Mouse (Mus musculus) myocyte (in vitro differentiated cells): ENCODE measurements at regions not wholly inside any gene's neighbourhood (a gene's known extent, or its start where the extent isn't known, plus 50 kb on each side); places are given as distances from the start of the nearest gene placed in this dataset.

Experiments used
- H3K27me3 ChIP-seq: one replicate; pipeline ENCODE4 v1.6.1; 2011; ENCODE audit not compliant: control insufficient read depth, insufficient read depth, insufficient read length
- H3K36me3 ChIP-seq: one replicate; pipeline ENCODE4 v1.6.1; 2011; ENCODE audit not compliant: control insufficient read depth, insufficient read depth
- H3K4me2 ChIP-seq: one replicate; pipeline ENCODE4 v1.6.1; 2011; ENCODE audit warnings: low read depth, control low read depth
- H3K4me3 ChIP-seq: one replicate; pipeline ENCODE4 v1.5.1; 2011; ENCODE audit warnings: mild to moderate bottlenecking, control low read depth, moderate library complexity
- H3K79me2 ChIP-seq: one replicate; pipeline ENCODE4 v1.6.1; 2011; ENCODE audit not compliant: control insufficient read depth, insufficient read depth
- H3ac ChIP-seq: one replicate; pipeline ENCODE4 v1.6.1; 2011; ENCODE audit not compliant: control insufficient read depth, insufficient read length
- CEBPB ChIP-seq: IDR thresholded peaks from 2 replicates; pipeline ENCODE4 v1.6.1; 2011; ENCODE audit warnings: mild to moderate bottlenecking, moderate library complexity; ENCODE audit not compliant: poor library complexity, insufficient read depth, severe bottlenecking
- E2F4 ChIP-seq: IDR thresholded peaks from one replicate; pipeline ENCODE4 v1.6.1; 2011; ENCODE audit warnings: mild to moderate bottlenecking, control low read depth, moderate library complexity; ENCODE audit not compliant: insufficient read depth
- MAX ChIP-seq: IDR thresholded peaks from one replicate; pipeline ENCODE4 v1.6.1; 2011; ENCODE audit warnings: low read depth, mild to moderate bottlenecking, control low read depth
- MYOD1 ChIP-seq, 3 experiments: IDR thresholded peaks; one replicate each; pipeline ENCODE4 v1.6.1; 2011; ENCODE audit warnings: control low read depth in 2 of 3, low read depth in 2 of 3, mild to moderate bottlenecking in 2 of 3, moderate library complexity in 1 of 3; ENCODE audit not compliant: insufficient read length in 2 of 3, control insufficient read depth in 1 of 3
- MYOG ChIP-seq, 3 experiments: IDR thresholded peaks; one replicate each; pipeline ENCODE4 v1.6.1; 2011; ENCODE audit warnings: control low read depth in 2 of 3, low read depth in 2 of 3, mild to moderate bottlenecking in 2 of 3; ENCODE audit not compliant: insufficient read length in 2 of 3, control insufficient read depth in 1 of 3, insufficient read depth in 1 of 3
- POLR2A ChIP-seq: IDR thresholded peaks from one replicate; pipeline ENCODE4 v1.6.1; 2011; ENCODE audit warnings: low read depth, mild to moderate bottlenecking, control low read depth, moderate library complexity; ENCODE audit not compliant: insufficient read length
- POLR2AphosphoS2 ChIP-seq: IDR thresholded peaks from one replicate; pipeline ENCODE4 v1.6.1; 2011; ENCODE audit warnings: low read depth, control low read depth; ENCODE audit not compliant: insufficient read length
- REST ChIP-seq: IDR thresholded peaks from one replicate; pipeline ENCODE4 v1.6.1; 2011; ENCODE audit warnings: mild to moderate bottlenecking, control low read depth, moderate library complexity; ENCODE audit not compliant: insufficient read depth, insufficient read length
- SRF ChIP-seq: IDR thresholded peaks from one replicate; pipeline ENCODE4 v1.6.1; 2011; ENCODE audit warnings: low read depth; ENCODE audit not compliant: control insufficient read depth, insufficient read length
- TCF12 ChIP-seq: IDR thresholded peaks from one replicate; pipeline ENCODE4 v1.6.1; 2011; ENCODE audit warnings: mild to moderate bottlenecking, control low read depth; ENCODE audit not compliant: poor library complexity, insufficient read depth, severe bottlenecking
- TCF3 ChIP-seq: IDR thresholded peaks from one replicate; pipeline ENCODE4 v1.6.1; 2011; ENCODE audit warnings: low read depth, control low read depth; ENCODE audit not compliant: insufficient read length
- USF1 ChIP-seq: IDR thresholded peaks from one replicate; pipeline ENCODE4 v1.6.1; 2011; ENCODE audit warnings: low read depth, mild to moderate bottlenecking, control low read depth, moderate library complexity

- Histone ChIP-seq H3K4me2 (no peak overlapping the region), H3ac (no peak overlapping the region), H3K4me3 (no peak overlapping the region), H3K27me3 (no peaks in the 10 kb centered on the region), H3K79me2 (no peaks in the 10 kb centered on the region), H3K36me3 (no peaks in the 10 kb centered on the region)
- TF ChIP-seq TCF3 (no peak), MYOD1 (IDR thresholded peaks at IDR 0.05; ENCODE audit: control insufficient read depth in 1 of 3, insufficient read length in 2 of 3, low read depth in 2 of 3) (no peak), MYOG (IDR thresholded peaks at IDR 0.05; ENCODE audit: control insufficient read depth in 1 of 3, insufficient read depth in 1 of 3, insufficient read length in 2 of 3, low read depth in 2 of 3) (no peak), TCF12 (no peak)
Observed at GRCm38 (mm10) chr14:53830717-53831116, 423.2 kb downstream of the Dad1 start.

GRCm38 (mm10) chr14:53826782-53827181 is 427.1 kb downstream of the Dad1 start:
- no peak overlapping the region for H3K4me2 ChIP-seq
- no peak for TF ChIP-seq SRF
- TF ChIP-seq USF1, result no peak
- TF ChIP-seq MYOG (IDR thresholded peaks at IDR 0.05; ENCODE audit: control insufficient read depth in 1 of 3, insufficient read depth in 1 of 3, insufficient read length in 2 of 3, low read depth in 2 of 3), result no peak
- TF ChIP-seq E2F4, result no peak
- TF ChIP-seq TCF3, result no peak
- no peak for TF ChIP-seq CEBPB
- no peak for TF ChIP-seq TCF12
- no peak for TF ChIP-seq MAX
- no peak for TF ChIP-seq MYOD1 (IDR thresholded peaks at IDR 0.05; ENCODE audit: control insufficient read depth in 1 of 3, insufficient read length in 2 of 3, low read depth in 2 of 3)
- TF ChIP-seq POLR2A, result no peak
- no peak for TF ChIP-seq POLR2AphosphoS2
- TF ChIP-seq REST, result no peak
- no peaks in the 10 kb centered on the region for H3K27me3 ChIP-seq
- H3K79me2 ChIP-seq, result no peaks in the 10 kb centered on the region
- H3K4me3 ChIP-seq, result no peak overlapping the region
- no peaks in the 10 kb centered on the region for H3K36me3 ChIP-seq
- no peak overlapping the region for H3ac ChIP-seq

GRCm38 (mm10) chr14:53806231-53806630 is 447.7 kb downstream of the Dad1 start:
- Histone ChIP-seq H3K4me2 (no peak overlapping the region), H3K36me3 (no peaks in the 10 kb centered on the region)
- TF ChIP-seq TCF12 (no peak), MAX (no peak), MYOD1 (IDR thresholded peaks at IDR 0.05; ENCODE audit: control insufficient read depth in 1 of 3, insufficient read length in 2 of 3, low read depth in 2 of 3) (no peak), SRF (no peak), POLR2A (no peak), USF1 (no peak), E2F4 (no peak)

GRCm38 (mm10) chr14:53803698-53804620 is 449.9 kb downstream of the Dad1 start:
- Histone ChIP-seq H3K4me2 (no peak overlapping the region), H3ac (no peak overlapping the region), H3K4me3 (no peak overlapping the region), H3K36me3 (no peaks in the 10 kb centered on the region), H3K79me2 (no peaks in the 10 kb centered on the region), H3K27me3 (no peaks in the 10 kb centered on the region)
- no peak for TF ChIP-seq REST
- TF ChIP-seq CEBPB, result no peak
- TF ChIP-seq POLR2AphosphoS2, result no peak
- no peak for TF ChIP-seq USF1
- no peak for TF ChIP-seq POLR2A
- no peak for TF ChIP-seq E2F4
- TF ChIP-seq TCF3, result no peak
- TF ChIP-seq TCF12, result no peak
- TF ChIP-seq SRF, result no peak
- no peak for TF ChIP-seq MYOD1 (IDR thresholded peaks at IDR 0.05; ENCODE audit: control insufficient read depth in 1 of 3, insufficient read length in 2 of 3, low read depth in 2 of 3)
- no peak for TF ChIP-seq MYOG (IDR thresholded peaks at IDR 0.05; ENCODE audit: control insufficient read depth in 1 of 3, insufficient read depth in 1 of 3, insufficient read length in 2 of 3, low read depth in 2 of 3)
- TF ChIP-seq MAX, result no peak

More at GRCm38 (mm10) chr14:53806231-53806630, 447.7 kb downstream of the Dad1 start:
- H3ac ChIP-seq, result no peak overlapping the region
- H3K27me3 ChIP-seq, result no peaks in the 10 kb centered on the region
- H3K4me3 ChIP-seq, result no peak overlapping the region
- H3K79me2 ChIP-seq, result no peaks in the 10 kb centered on the region

GRCm38 (mm10) chr14:53802547-53802946 is 451.4 kb downstream of the Dad1 start:
- Histone ChIP-seq H3K4me3 (no peak overlapping the region), H3K27me3 (no peaks in the 10 kb centered on the region), H3K79me2 (no peaks in the 10 kb centered on the region), H3K36me3 (no peaks in the 10 kb centered on the region), H3ac (no peak overlapping the region), H3K4me2 (no peak overlapping the region)
- no peak for TF ChIP-seq MYOD1 (IDR thresholded peaks at IDR 0.05; ENCODE audit: control insufficient read depth in 1 of 3, insufficient read length in 2 of 3, low read depth in 2 of 3)
- no peak for TF ChIP-seq MAX
- no peak for TF ChIP-seq REST
- no peak for TF ChIP-seq TCF12
- no peak for TF ChIP-seq USF1
- no peak for TF ChIP-seq MYOG (IDR thresholded peaks at IDR 0.05; ENCODE audit: control insufficient read depth in 1 of 3, insufficient read depth in 1 of 3, insufficient read length in 2 of 3, low read depth in 2 of 3)
- no peak for TF ChIP-seq TCF3
- no peak for TF ChIP-seq POLR2AphosphoS2
- no peak for TF ChIP-seq SRF
- no peak for TF ChIP-seq CEBPB
